Mouse (Mus musculus): ENCODE data around the gene Gm45837. TPM values are rescaled to one million over a fixed set of nuclear protein-coding genes. Genes with fewer than 3 reads are reported as not detected.

Gm45837 gene
- total RNA-seq, 2 experiments from 2014 or later, result 2.1 TPM; not detected in 1

DNA sequence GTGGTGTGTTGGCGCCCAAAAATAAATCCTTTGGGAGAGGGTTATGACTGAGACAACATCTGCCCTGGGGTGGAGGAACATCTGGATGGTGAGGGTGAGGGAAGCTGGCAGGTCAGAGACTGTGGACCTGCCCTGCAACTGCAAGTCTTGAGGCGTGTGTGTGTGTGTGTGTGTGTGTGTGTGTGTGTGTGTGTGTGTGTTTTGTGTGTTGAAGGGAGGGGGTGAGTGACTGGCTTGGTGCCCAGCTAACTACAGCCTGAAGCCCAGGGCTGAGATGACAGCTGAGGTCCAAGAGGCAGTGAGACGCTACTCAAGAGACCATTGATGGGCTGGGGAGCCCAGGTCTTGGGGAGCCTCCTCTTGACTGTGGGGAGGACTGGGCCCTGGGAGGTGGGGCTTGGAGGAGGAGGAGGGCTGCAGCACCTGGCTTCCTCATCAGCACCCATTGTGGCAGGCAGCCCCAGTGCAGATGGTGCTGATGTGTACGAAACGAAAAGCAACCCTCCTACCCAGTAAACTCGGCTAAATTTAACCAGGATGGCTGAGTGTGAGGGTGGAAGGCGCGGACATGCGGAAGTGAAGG is 71.9 kb downstream of the Gm45837 start:
- intact Hi-C loops (cut with DNase I), result no loop called here
- DNase-seq, result no peak

- intact Hi-C loops (cut with DNase I), result no loop called here
- no peak for DNase-seq
These were observed 72.9 kb downstream of the Gm45837 start for GRCm38 (mm10) chr7:101483498-101484115.

DNA sequence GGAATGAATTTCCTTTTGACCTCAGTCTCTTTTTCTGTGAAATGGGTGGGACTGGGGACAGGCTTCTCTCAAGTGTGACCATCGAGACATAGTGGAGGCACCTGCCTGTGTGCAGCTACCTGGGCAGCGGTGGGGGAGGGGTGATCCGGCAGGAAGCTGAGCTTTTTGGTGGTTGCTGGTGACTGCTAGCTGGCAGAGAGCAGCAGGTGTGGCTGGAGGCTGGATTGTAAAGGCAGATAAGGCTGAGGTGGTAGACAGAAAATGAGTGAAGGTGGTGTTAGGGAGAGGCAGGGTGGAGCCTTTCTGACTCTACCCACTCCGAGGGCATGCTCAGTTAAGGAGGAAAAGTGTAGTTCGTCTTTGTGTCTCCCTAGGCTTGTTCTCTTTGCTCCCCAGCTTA is 76.4 kb downstream of the Gm45837 start:
- intact Hi-C loops (cut with DNase I), result no loop called here
- no peak for DNase-seq

- DNase-seq, result no peak
These were observed 80.3 kb downstream of the Gm45837 start for GRCm38 (mm10) chr7:101490952-101491351.

DNA sequence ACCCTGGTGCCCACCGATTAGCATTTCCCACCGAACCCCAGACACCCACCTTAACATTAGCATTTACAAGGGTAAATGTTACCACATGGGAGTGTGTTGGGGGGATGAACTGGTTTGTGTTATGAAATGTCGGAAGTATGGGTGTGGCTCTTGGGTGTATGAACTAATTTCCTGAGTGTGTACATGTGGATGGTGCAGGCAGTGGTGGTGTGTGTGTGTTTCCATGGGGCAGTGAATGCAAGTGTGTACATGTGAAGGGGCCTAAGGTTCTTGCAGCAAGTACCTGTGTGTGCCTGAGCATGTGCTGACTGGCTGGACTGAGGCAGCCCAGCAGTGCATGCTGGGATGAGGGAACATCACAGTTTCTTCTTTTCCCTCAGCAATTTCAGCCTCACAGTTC is 87.7 kb downstream of the Gm45837 start:
- intact Hi-C loops (cut with DNase I), result no loop called here
- DNase-seq, result no peak

More at GRCm38 (mm10) chr7:101490952-101491351, 80.3 kb downstream of the Gm45837 start:
- intact Hi-C loops (cut with DNase I), result no loop called here

DNA sequence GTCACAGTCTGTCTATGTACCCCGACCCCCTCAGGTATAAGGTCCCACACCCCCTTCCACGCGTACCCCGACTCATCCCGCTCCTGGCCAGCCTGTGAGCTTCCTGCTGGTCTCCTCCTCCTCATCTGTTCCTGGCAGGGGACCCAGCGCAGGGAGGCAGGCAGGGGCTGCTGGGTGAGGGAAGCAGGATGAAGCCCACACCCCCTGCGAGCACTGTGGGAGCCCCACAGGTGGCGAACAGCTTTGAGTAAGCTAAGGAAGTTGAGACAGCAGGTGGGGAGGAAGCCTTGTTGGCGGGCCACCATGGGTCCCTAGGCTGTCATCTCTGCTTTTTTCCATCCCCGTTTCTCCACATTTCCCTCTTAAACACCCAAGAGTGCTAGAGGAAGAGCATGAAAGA is 88.6 kb downstream of the Gm45837 start:
- no peak for DNase-seq
- intact Hi-C loops (cut with DNase I), result no loop called here

- intact Hi-C loops (cut with DNase I), result no loop called here
- no peak for DNase-seq
These were observed 89.0 kb downstream of the Gm45837 start for GRCm38 (mm10) chr7:101499701-101500100.

GRCm38 (mm10) chr7:101501236-101501635 is 90.5 kb downstream of the Gm45837 start:
- intact Hi-C loops (cut with DNase I), result no loop called here
- DNase-seq, result no peak

DNA sequence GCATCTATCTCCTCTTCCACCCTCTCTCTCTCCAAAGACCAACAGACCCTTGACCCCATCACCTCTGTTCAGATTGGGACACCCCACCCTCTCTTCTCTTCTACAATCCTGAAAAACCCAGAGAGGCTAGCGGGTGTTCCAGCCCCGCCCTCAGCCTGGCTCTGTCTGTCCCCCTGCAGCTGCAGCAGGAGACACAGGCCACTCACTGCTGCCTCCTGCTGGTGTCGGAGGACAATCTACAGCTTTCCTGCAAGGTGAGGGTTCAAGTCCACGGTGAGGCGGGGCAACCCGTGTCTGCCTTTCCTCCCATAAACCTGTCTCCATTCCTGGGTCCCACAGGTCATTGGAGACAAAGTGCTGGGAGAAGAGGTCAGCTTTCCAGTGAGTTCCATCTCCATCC is 91.0 kb downstream of the Gm45837 start:
- intact Hi-C loops (cut with DNase I), result loop anchor here (1.0 kb wide), 1 partner anchor 51 kb away; no protein-coding TSS in a partner anchor
- DNase-seq, result no peak

- intact Hi-C loops (cut with DNase I), result no loop called here
- peak; percentile 47 to 61 for DNase-seq
These were observed 92.7 kb downstream of the Gm45837 start for GRCm38 (mm10) chr7:101503351-101503750.

DNA sequence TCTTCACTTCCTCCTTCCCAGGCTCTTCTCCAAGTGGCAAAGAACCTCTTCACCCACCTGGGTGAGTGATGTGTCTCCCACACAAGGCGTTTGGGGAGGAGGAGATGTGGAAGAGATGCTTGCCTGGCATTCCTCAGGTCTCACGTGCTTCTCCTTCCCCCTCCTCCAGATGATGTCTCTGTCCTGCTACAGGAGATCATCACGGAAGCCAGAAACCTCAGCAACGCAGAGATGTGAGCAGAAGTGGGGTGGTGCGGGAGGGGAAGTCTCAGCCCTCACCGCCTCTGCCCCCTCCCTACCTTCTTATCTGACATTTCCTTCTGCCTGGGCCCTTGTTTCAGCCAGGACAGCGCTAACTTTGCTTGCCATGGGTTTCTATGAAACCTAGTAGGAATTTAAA is 93.1 kb downstream of the Gm45837 start:
- intact Hi-C loops (cut with DNase I), result no loop called here
- DNase-seq, result no peak

DNA sequence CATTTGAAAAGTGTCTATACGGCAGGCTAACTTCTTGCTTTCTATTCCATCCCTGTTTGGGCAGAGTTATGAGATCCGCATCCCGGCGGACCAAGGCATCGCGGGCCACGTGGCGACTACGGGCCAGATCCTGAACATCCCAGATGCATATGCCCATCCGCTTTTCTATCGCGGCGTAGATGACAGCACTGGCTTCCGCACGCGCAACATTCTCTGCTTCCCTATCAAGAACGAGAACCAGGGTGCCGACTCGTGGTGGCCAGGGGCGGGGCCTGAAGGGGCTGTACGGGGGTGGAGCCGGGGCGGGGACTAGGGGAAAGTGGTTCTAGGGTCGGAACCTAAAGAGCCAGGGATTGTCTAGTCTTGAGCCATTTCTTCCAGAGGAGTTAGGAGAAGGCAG is 93.8 kb downstream of the Gm45837 start:
- intact Hi-C loops (cut with DNase I), result no loop called here

DNA sequence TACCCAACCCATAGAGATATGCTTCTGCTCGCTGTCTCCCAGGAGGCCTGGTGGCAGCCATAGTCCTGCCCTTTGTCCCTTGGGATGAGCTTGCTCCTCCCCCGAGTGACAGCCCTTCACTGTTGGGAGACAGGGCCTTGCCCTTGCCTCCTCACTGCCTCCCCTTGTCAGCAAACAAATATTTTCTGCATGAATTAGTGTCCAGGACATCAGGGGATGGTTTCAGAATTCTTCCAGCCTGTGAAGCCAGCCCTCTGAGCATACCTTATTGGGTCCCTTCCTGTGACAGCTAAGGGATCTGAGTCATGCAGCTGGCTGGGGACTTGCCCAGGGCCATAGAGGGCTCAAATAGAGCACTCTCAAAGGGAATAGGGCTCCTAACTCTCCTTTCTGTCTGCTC is 98.5 kb downstream of the Gm45837 start:
- intact Hi-C loops (cut with DNase I), result no loop called here
- DNase-seq, result no peak

More for the DNA sequence above, 93.8 kb downstream of the Gm45837 start:
- no peak for DNase-seq

DNA sequence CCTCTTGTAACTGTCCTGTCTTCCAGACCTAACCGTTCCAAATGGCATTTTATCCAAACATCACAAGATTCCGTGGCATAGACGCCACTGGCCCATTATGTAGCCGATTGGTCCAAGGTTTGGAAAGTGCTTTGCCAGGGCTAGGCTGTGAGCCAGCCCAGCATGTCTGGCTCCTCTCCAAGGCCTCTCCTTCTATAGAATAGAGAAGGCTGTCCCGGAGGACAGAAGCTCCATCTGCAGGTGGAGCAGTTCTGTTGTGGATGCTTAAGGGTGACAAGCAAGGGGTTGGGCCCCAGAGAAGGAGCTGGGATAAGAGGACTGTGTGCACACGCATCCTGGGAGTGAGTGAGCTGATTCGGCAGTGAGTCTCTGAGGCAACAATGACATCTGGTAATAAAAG is 103.0 kb downstream of the Gm45837 start:
- no peak for DNase-seq
- intact Hi-C loops (cut with DNase I), result no loop called here

- intact Hi-C loops (cut with DNase I), result no loop called here
These were observed 104.1 kb downstream of the Gm45837 start for GRCm38 (mm10) chr7:101514768-101515167.

DNA sequence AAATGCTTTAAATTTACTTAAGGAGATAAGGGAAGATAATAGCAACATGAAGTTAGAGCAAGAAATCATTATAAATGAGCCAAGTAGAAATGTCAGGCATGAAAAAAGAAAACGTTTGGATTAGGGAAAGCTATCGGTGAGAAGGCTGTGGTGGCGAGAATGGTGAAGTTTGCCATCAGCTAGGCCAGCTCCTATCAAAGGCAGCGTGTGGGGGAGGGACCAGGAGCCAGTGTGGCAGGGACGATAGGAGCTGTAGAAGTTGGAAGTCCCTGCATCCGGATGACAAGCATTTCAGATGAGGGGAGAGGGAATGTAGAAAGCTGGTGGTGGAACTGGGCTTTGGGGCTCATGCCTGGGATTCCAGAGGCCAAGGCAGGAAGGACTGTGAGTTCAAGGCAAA is 104.6 kb downstream of the Gm45837 start:
- no peak for DNase-seq
- intact Hi-C loops (cut with DNase I), result no loop called here

More at GRCm38 (mm10) chr7:101514768-101515167, 104.1 kb downstream of the Gm45837 start:
- no peak for DNase-seq

DNA sequence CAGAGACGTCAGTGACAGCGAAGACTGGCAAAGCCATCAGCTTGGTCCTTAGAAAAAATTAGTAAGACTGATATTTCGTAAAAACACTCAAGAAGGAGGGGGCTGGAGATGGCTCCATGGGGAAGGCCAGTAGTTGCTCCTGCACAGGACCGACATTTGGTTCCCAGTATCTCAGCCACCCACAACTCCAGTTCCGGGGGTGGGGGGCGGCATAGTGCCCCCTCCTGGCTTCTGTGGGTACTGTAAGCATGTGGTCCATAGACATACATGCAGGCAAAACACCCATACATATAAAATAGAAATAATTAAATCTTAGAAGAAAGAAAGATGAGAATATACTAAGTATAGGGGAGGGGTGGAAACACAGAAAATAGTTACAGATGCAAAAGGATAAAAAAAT is 105.8 kb downstream of the Gm45837 start:
- intact Hi-C loops (cut with DNase I), result no loop called here
- DNase-seq, result no peak

DNA sequence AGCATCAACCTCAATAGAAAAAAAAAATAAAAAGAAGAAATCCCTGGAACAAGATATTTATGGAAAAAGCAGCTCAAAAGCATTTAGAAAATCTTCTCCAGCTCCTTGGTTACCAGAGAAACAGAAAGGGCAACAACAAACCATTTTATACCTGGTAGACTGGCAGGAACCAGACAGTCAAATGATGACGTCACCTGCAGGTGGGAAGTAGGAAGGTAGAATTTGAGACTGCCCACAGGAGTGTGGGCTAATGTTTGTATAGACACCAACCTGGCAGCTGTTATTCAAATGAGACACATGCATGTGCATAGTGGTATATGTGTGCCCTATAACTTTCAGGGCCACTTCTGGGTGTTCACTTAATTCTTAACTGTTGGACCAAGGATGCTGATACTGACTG is 111.0 kb downstream of the Gm45837 start:
- DNase-seq, result no peak
- intact Hi-C loops (cut with DNase I), result no loop called here

DNA sequence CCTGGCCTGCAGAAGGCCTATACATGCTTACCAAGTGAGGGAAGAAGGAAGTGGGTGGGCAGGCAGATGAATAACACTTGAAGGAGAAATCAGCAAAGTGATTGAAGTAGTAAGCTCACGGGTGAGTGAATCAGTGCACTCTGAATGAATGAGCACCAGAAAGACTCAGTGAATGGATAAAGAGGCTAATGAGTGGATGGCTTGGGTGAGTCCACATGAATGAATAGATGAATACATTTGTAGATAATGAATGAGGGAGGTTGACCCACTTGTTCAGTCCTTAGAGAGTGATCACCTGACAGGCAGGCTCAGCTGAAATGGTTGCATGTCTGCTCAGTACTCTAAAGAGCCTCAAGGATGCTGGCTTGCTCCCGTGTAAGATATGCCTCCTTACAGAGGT is 112.5 kb downstream of the Gm45837 start:
- no peak for DNase-seq
- intact Hi-C loops (cut with DNase I), result no loop called here

- DNase-seq, result no peak
- intact Hi-C loops (cut with DNase I), result no loop called here
These were observed 115.8 kb downstream of the Gm45837 start for GRCm38 (mm10) chr7:101526484-101526883.

GRCm38 (mm10) chr7:101534428-101534827 is 123.7 kb downstream of the Gm45837 start:
- DNase-seq, result no peak
- intact Hi-C loops (cut with DNase I), result no loop called here

DNA sequence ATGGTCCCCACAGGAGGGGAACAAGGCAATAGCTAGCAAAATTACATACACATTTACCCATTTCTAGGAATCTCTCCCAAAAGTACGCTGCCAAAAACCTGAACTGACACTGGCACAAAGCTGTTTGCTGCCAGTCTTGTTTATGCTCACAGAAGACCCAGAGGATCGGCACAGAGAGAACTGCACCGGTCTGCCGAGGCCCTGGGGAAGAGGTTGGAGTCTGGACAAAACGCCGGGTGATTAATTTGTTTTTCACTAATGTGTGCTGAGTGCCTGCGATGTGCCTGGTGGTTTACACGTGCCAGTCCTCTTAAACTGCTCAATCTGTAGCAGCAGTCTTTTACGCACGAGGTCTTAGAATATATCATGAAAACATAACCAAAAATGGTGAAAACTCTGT is 124.4 kb downstream of the Gm45837 start:
- DNase-seq, result no peak
- intact Hi-C loops (cut with DNase I), result no loop called here

- intact Hi-C loops (cut with DNase I), result no loop called here
- DNase-seq, result no peak
These were observed 124.8 kb downstream of the Gm45837 start for GRCm38 (mm10) chr7:101535517-101535916.

Measured in gastrocnemius, postnatal 36 days (tissue).